Mouse (Mus musculus): ENCODE measurements around the gene Gm15517.
"Not testable (repeated sequence)": the region's sequence is repeated elsewhere in the genome, so short reads cannot be mapped to it uniquely, and the experiment has no call there.

Gm15517 gene

GRCm38 (mm10) chr7:44261147-44261546 is at the start of gene Gm15517:
Gm15517 (plus strand) TSS chr7:44261447.
- in situ Hi-C loops (cut with MboI; ENCODE audit: unreplicated experiment in 2 of 2), result loop anchor here (5.0 to 25.0 kb wide), 7 partner anchors 86 to 701 kb away; partner anchors contain the start of gene Cpt1c (in 1 of the 2)

GRCm38 (mm10) chr7:44215645-44216044 is 45.6 kb upstream of the Gm15517 start, which contains the start of gene Klk1b5:
Klk1b5 (plus strand) TSS chr7:44215945.
- in situ Hi-C loops (cut with MboI; ENCODE audit: unreplicated experiment in 2 of 2), result no loop called here

- in situ Hi-C loops (cut with MboI; ENCODE audit: unreplicated experiment in 2 of 2), result not testable (repeated sequence)
These were observed 39.6 kb upstream of the Gm15517 start for GRCm38 (mm10) chr7:44221601-44222000.

GRCm38 (mm10) chr7:44222335-44222734 is 38.9 kb upstream of the Gm15517 start:
- in situ Hi-C loops (cut with MboI; ENCODE audit: unreplicated experiment in 2 of 2), result not testable (repeated sequence)

- in situ Hi-C loops (cut with MboI; ENCODE audit: unreplicated experiment in 2 of 2), result loop anchor here in 1 of 2 experiments (25.0 kb wide), 1 partner anchor 538 kb away; the partner anchor contains the start of gene Klk14
These were observed 36.2 kb upstream of the Gm15517 start, which contains the start of gene Klk1 for GRCm38 (mm10) chr7:44225076-44225475. Klk1 (plus strand) TSS chr7:44225360.

GRCm38 (mm10) chr7:44235909-44236308 is 25.3 kb upstream of the Gm15517 start, which contains the start of gene Gm36864:
Gm36864 (plus strand) TSS chr7:44236177.
- in situ Hi-C loops (cut with MboI; ENCODE audit: unreplicated experiment in 2 of 2), result loop anchor here in 1 of 2 experiments (25.0 kb wide), 1 partner anchor 549 kb away; the partner anchor contains the start of gene Klk14

- in situ Hi-C loops (cut with MboI; ENCODE audit: unreplicated experiment in 2 of 2), result loop anchor here in 1 of 2 experiments (25.0 kb wide), 1 partner anchor 553 kb away; the partner anchor contains the start of gene Klk14
These were observed 21.3 kb upstream of the Gm15517 start for GRCm38 (mm10) chr7:44239913-44240312.

GRCm38 (mm10) chr7:44240712-44241111 is 20.5 kb upstream of the Gm15517 start:
- in situ Hi-C loops (cut with MboI; ENCODE audit: unreplicated experiment in 2 of 2), result loop anchor here in 1 of 2 experiments (25.0 kb wide), 1 partner anchor 553 kb away; the partner anchor contains the start of gene Klk14

- in situ Hi-C loops (cut with MboI; ENCODE audit: unreplicated experiment in 2 of 2), result loop anchor here in 1 of 2 experiments (25.0 kb wide), 1 partner anchor 554 kb away; the partner anchor contains the start of gene Klk14
These were observed 20.1 kb upstream of the Gm15517 start for GRCm38 (mm10) chr7:44241163-44241562.

GRCm38 (mm10) chr7:44244080-44244479 is 17.2 kb upstream of the Gm15517 start:
- in situ Hi-C loops (cut with MboI; ENCODE audit: unreplicated experiment in 2 of 2), result loop anchor here in 1 of 2 experiments (25.0 kb wide), 1 partner anchor 557 kb away; the partner anchor contains the start of gene Klk14

- in situ Hi-C loops (cut with MboI; ENCODE audit: unreplicated experiment in 2 of 2), result loop anchor here in 1 of 2 experiments (25.0 kb wide), 1 partner anchor 559 kb away; the partner anchor contains the start of gene Klk14
These were observed 14.9 kb upstream of the Gm15517 start, which contains the start of the genes 1700028J19Rik and 2410002F23Rik for GRCm38 (mm10) chr7:44246055-44246983. 1700028J19Rik (minus strand) TSS chr7:44246695. 2410002F23Rik (plus strand) TSS chr7:44246722.

- in situ Hi-C loops (cut with MboI; ENCODE audit: unreplicated experiment in 2 of 2), result loop anchor here in 1 of 2 experiments (25.0 kb wide), 1 partner anchor 560 kb away; the partner anchor contains the start of gene Klk14
These were observed 14.2 kb upstream of the Gm15517 start for GRCm38 (mm10) chr7:44246984-44247470.

GRCm38 (mm10) chr7:44247971-44248370 is 13.3 kb upstream of the Gm15517 start:
- in situ Hi-C loops (cut with MboI; ENCODE audit: unreplicated experiment in 2 of 2), result loop anchor here in 1 of 2 experiments (25.0 kb wide), 1 partner anchor 561 kb away; the partner anchor contains the start of gene Klk14

- in situ Hi-C loops (cut with MboI; ENCODE audit: unreplicated experiment in 2 of 2), result loop anchor here in 1 of 2 experiments (25.0 kb wide), 1 partner anchor 562 kb away; the partner anchor contains the start of gene Klk14
These were observed 12.0 kb upstream of the Gm15517 start for GRCm38 (mm10) chr7:44249248-44249647.

- in situ Hi-C loops (cut with MboI; ENCODE audit: unreplicated experiment in 2 of 2), result loop anchor here in 1 of 2 experiments (25.0 kb wide), 1 partner anchor 711 kb away; the partner anchor contains the start of gene Cpt1c
These were observed 10.4 kb upstream of the Gm15517 start for GRCm38 (mm10) chr7:44250732-44251275.

- in situ Hi-C loops (cut with MboI; ENCODE audit: unreplicated experiment in 2 of 2), result loop anchor here in 1 of 2 experiments (25.0 kb wide), 1 partner anchor 709 kb away; the partner anchor contains the start of gene Cpt1c
These were observed 8.1 kb upstream of the Gm15517 start for GRCm38 (mm10) chr7:44253023-44253616.

GRCm38 (mm10) chr7:44254930-44255329 is 6.3 kb upstream of the Gm15517 start:
- in situ Hi-C loops (cut with MboI; ENCODE audit: unreplicated experiment in 2 of 2), result loop anchor here in 1 of 2 experiments (25.0 kb wide), 1 partner anchor 707 kb away; the partner anchor contains the start of gene Cpt1c

GRCm38 (mm10) chr7:44257278-44257677 is 4.0 kb upstream of the Gm15517 start, which contains the start of gene Acp4:
Acp4 (minus strand) TSS chr7:44257378.
- in situ Hi-C loops (cut with MboI; ENCODE audit: unreplicated experiment in 2 of 2), result loop anchor here in 1 of 2 experiments (25.0 kb wide), 1 partner anchor 705 kb away; the partner anchor contains the start of gene Cpt1c

GRCm38 (mm10) chr7:44260410-44260809 is 837 bp upstream of the Gm15517 start:
- in situ Hi-C loops (cut with MboI; ENCODE audit: unreplicated experiment in 2 of 2), result loop anchor here (5.0 to 25.0 kb wide), 7 partner anchors 87 to 702 kb away; partner anchors contain the start of gene Cpt1c (in 1 of the 2)

Measured in v-Abl transformed pro-B cells (cell line).